Mouse (Mus musculus): ENCODE results near the gene Herc3. TPM values are rescaled to one million over a fixed set of nuclear protein-coding genes. Genes with fewer than 3 reads are reported as not detected.

Herc3 gene
- 12.4 and 12.6 TPM in 2 replicates for polyA plus RNA-seq (2012; rRNA removed; ENCODE audit: low replicate concordance)

DNA sequence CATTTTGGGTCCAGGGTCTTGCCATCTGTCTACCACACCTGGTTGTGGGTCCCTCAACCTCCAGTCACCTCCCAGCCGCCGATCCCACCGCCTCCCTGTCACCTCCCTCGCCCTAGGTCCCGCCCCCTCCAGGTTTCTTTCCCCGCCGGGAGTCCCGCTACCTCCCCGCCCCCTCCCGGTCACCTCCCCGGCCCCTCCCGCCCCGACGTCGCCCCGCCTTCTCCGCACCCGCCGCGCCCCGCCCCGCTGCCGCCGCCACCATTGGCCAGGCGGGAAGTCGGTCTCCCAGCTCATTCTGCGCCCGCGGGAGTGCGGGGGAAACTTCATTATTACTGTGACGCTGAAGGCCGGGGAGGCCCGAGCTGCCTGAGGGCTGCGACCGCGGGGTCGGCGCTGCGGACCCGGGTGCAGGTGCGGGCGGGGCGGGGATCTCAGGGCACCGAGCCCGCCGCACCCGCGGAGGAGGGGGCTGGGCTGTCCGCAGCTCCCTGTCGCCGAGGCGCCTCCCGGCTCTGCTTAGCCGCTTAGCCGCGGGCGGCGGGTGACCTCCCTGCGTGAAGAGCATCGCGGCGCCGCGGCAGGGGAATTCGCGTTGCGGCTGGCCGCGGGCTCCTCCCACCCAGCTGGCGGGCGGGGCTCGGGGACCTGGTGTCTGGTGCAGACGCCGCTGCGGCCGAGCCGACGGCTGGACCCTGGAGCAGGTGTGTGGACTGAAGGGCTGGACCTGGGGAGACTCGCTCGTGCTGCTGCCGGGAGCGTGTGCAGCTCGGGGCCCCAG, at the start of gene Herc3:
Gene Herc3, plus strand, starts transcription at position 234 of the 778 bp plus-strand sequence.

DNA sequence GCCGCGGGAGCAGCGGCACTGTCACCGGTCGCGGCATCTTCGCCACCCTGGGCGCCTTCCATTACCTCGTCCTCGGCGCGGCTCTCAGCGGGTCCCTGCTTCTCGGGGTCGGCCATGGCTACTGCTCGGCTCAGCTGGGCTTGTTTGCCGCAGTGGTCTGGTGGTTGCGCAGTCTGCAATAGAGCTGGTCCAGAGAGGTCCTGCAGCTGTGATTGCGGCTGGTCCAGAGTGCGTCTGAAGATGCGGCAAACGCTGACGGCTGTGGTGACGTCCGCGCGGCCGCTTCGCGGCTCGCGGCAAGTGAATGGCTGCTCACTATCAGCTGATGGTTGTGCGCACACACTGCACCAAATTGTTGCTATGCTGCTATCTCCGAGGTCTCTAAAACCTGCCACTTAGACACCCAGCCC, 75.6 kb downstream of the Herc3 start, which contains the start of gene Nap1l5:
Gene Nap1l5, minus strand, starts transcription at position 225 of the 410 bp plus-strand sequence.

Other genes starting within 250 kb of the Herc3 start
- gene Abcg2, start 246.9 kb upstream of the Herc3 start, polyA plus RNA-seq (2012; rRNA removed; ENCODE audit: low replicate concordance), result 15.4 and 18.7 TPM in 2 replicates
- 1.5 and 1.6 TPM in 2 replicates for gene Nap1l5, start 75.6 kb downstream of the Herc3 start, polyA plus RNA-seq (2012; rRNA removed; ENCODE audit: low replicate concordance)
- gene Fam13a, start 193.1 kb downstream of the Herc3 start, polyA plus RNA-seq (2012; rRNA removed; ENCODE audit: low replicate concordance), result 17.3 and 26.1 TPM in 2 replicates

Measured in subcutaneous adipose tissue, adult 2 months (tissue).